Mouse (Mus musculus) forelimb bud, embryonic 11.5 days (tissue): ENCODE measurements around the gene Il12b.
A peak's percentile ranks its signal among the peaks of the same experiment; 100 is the strongest.
"Not testable (repeated sequence)": the region's sequence is repeated elsewhere in the genome, so short reads cannot be mapped to it uniquely, and the experiment has no call there.

Experiments used
- DNase-seq: peaks from one replicate; pipeline ENCODE4 v3.0.0-alpha.2; 2012; ENCODE audit warnings: low read depth, low spot score

Il12b gene

GRCm38 (mm10) chr11:44410413-44410812, 10.6 kb downstream of the Il12b start:
- no peak for DNase-seq

GRCm38 (mm10) chr11:44412276-44412675, 12.4 kb downstream of the Il12b start:
- DNase-seq: no peak

DNA sequence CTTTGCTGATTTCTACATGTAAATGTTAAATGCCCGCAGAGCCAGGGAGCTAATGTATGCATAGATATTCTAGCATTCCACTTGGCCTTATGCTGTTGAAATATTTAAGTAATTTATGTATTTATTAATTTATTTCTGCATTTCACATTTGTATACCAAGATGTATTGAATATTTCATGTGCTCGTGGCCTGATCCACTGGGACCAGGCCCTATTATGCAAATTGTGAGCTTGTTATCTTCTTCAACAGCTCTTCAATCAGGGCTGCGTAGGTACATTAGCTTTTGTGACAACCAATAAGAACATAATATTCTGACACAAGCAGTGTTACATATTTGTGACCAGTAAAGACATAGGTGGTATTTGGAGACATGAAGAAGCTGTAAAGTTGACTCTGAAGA, 13.5 kb downstream of the Il12b start:
- no peak for DNase-seq

DNA sequence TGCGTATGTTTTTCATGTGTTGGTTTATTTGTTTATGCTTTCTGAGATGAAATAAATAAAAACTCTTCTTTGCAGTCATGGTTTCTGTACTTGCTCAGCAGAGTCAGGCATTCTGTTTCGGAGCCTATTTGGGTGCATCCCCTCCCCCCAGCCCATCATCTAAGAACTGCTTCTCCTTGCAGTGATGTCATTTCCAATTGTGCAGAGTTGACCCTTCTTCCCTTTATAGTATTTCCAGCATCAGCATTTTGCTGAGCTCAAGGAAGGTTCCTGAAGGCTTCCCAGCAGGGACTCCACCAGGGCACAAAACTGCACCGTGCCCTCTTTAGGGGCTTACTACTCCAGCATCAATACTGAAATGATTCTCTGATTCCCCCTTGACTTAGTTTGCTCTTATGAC, 14.7 kb downstream of the Il12b start:
- DNase-seq: no peak

GRCm38 (mm10) chr11:44417403-44417802, 17.5 kb downstream of the Il12b start:
- no peak for DNase-seq

DNA sequence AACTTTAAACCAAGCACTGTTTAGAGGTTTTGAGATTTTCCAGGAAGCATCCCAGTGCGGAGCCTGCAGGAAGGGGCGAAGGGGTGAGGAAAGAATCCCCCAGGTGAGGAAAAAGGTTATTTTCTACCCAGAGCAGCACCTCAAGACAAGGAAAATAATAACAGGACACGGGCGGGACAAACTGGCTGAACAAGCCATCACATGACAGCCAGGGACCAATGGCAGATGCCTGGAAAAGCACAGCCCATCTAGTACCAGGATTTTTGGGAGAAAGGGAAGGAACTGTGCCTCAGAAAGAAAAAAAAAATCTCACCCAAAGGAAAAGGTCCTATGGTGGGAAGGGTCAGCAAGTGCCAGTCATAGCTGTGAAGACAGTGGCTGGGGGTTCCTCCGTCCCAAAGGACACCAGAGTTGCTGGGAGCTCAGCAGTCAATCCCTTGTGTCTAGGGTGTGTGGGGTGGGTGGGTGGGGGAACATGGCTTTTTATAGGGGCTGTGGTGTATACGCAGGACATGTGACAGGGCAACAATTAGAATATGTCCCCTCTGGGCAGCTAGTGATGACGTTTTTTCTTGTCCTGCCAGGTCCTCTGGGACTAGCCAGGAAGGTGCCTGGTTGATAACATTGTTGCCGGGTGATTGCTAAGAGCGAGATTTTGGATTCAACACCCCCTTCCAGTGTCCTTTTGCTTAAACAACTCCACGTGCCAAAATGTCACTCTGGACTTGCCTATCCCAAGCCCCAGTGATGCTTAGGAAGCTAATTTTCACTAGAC, 22.7 kb downstream of the Il12b start:
- DNase-seq: no peak

DNA sequence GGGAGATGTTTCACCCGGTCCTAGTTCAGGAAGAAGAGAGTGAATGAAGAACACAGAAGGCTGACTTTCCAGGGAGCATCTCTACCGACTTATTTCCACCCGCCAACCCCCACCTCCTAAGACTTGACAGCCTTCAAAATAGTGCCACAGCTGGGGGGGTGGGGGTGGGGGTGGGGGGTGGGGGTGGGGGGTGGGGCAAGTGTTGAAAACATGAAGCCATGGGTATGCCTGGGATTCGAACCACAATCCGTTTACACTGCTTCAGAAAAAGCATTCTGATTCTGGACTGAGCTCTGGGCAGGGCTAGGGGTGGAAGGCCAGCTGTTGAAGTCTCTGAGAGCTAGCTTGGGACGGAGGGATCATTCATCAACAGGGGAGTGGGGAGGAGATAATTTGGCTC, 23.4 kb downstream of the Il12b start:
- no peak for DNase-seq

GRCm38 (mm10) chr11:44423955-44424354, 24.1 kb downstream of the Il12b start:
- no peak for DNase-seq

GRCm38 (mm10) chr11:44425006-44425405, 25.1 kb downstream of the Il12b start:
- no peak for DNase-seq

DNA sequence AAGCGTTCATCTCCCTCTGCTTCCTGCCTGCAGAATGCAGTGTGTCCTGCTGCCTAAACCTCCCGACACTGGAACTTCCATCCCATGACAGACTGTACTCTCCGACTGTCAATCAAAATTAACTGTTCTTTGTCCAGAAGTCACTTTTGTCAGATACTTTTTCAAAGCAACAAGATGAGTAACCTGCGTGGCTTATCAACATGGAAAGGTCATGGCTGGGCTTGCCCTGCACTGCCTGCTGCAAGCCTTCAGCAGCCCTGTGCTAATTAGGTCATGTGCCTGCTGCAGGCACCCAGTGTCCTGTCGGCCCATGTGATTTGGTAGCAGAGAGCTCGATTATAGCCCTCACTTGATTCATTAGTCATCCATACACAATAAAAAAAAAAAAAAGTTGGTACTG, 25.8 kb downstream of the Il12b start:
- no peak for DNase-seq

DNA sequence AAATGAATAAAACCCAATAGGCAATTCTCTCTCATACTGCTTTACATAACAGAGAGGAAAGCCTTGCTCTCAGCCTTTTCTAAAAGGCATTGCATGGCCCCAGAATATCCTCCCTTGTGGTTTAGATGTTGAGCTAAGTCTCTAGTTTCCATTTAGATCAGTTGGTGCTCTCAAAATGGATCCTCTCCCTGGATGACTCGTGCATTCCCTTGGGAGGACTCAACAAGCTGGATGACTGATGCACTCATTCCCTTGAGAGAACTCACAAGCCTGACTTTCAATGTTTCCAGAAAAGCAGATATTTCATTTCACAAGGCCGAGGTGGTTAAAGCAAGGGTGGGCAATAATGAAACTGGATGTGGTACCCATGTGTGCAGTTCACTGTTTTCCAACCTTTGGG, 28.1 kb downstream of the Il12b start:
- DNase-seq: no peak

DNA sequence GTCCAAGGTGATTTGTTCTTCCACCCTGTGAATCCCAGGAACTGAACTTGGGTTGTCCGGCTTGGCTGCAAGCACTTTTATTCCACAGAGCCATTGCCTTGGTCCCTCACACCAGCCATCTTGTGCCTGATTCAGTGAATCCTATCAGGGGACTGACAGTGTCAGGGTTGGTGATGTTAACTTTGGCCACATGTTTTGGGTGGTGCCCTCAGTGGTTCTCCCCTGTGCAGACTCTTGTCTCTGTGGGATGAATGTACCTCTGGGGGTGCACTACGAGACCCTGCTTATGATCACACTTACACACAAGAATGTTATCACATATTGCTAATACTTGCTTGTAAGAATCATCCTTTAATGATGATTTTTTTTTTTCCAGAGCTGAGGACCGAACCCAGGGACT, 30.2 kb downstream of the Il12b start:
- no peak for DNase-seq

DNA sequence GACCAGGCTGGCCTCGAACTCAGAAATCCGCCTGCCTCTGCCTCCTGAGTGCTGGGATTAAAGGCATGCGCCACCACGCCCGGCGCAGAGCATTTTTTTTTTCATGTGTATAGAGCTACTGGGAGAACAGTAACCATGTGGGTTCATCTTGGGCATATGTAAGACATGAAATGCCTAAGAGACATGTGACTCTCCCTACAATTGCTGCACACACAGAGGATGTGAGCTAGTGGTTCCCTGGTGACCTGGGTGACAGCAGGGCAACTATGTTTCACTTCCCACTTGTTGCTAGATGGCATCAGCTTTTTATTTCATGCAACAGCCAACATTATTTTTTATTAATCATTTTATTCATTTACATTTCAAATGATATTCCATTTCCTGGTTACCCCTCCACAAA, 37.9 kb downstream of the Il12b start:
- no peak for DNase-seq

GRCm38 (mm10) chr11:44451046-44451445, 51.2 kb downstream of the Il12b start:
- DNase-seq: no peak

GRCm38 (mm10) chr11:44452016-44452415, 52.2 kb downstream of the Il12b start:
- not testable (repeated sequence) for DNase-seq

- peak; percentile 39 for DNase-seq
These were observed 53.6 kb downstream of the Il12b start for GRCm38 (mm10) chr11:44453423-44453822.

DNA sequence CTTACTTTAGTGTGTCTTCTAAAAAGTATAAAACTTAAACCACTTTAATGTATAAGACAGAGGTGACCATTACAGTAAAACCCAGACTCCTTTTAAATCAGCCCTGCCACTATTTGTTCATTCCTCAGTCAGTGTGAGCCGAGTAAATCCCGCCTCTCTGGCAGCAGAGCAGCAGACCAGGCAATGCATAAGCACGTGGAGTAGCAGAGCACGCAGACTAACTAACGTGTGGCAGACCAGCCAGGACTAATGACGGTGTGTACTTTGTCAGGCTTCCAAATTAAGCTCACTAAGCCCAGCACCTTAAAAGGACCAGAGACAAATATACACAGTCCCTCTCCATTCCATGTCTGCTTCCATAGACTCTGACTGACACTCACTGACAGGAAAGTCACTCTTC, 61.6 kb downstream of the Il12b start:
- no peak for DNase-seq
